Mouse (Mus musculus) thymus, adult 2 months (tissue): ENCODE results near the gene Mdk. TPM values are rescaled to one million over a fixed set of nuclear protein-coding genes. Genes with fewer than 3 reads are reported as not detected.

Experiments
- DNase-seq: peaks from one replicate; pipeline ENCODE4 v3.0.0; 2021
- H3K27ac ChIP-seq: fragments of 200-500 bp; 2 replicates; pipeline ENCODE4 v1.5.1; 2012; ENCODE audit warnings: low read length, control low read depth; ENCODE audit not compliant: control insufficient read depth, insufficient read depth
- H3K27me3 ChIP-seq: fragments of 200-500 bp; 2 replicates; pipeline ENCODE4 v1.6.1; 2012; ENCODE audit warnings: mild to moderate bottlenecking, low read length, moderate library complexity, mixed read lengths; ENCODE audit not compliant: control insufficient read depth, insufficient read depth
- H3K36me3 ChIP-seq: fragments of 200-500 bp; 2 replicates; pipeline ENCODE4 v1.6.1; 2012; ENCODE audit warnings: mild to moderate bottlenecking, low read length, moderate library complexity; ENCODE audit not compliant: control insufficient read depth, insufficient read depth
- H3K4me1 ChIP-seq: fragments of 200-500 bp; replicated peaks from 2 replicates; pipeline ENCODE4 v1.6.1; 2012; ENCODE audit warnings: low read length; ENCODE audit not compliant: control insufficient read depth, insufficient read depth
- H3K4me3 ChIP-seq: fragments of 200-500 bp; 2 replicates; pipeline ENCODE4 v1.5.1; 2012; ENCODE audit warnings: mild to moderate bottlenecking, low read length, control low read depth, moderate library complexity; ENCODE audit not compliant: control insufficient read depth, insufficient read depth
- CTCF ChIP-seq: fragments of 200-500 bp; IDR thresholded peaks from 2 replicates; pipeline ENCODE4 v1.5.1; 2012; ENCODE audit warnings: mild to moderate bottlenecking, control low read depth, low read length, moderate library complexity, borderline replicate concordance; ENCODE audit not compliant: control insufficient read depth, poor library complexity, insufficient read depth; ENCODE audit errors: extremely low read depth
- POLR2A ChIP-seq: fragments of 200-500 bp; IDR thresholded peaks from 2 replicates; pipeline ENCODE4 v1.6.1; 2012; ENCODE audit warnings: mild to moderate bottlenecking, low read length, control low read depth, moderate library complexity; ENCODE audit not compliant: control insufficient read depth, poor library complexity, insufficient read depth; ENCODE audit errors: extremely low read depth
- WGBS: fragments of 180-500 bp; shearing (Covaris S2); methylation state at CpG from one replicate; pipeline ENCODE4 v1.1.7; 2018; 5-methylcytosine and 5-hydroxymethylcytosine counted together
- polyA plus RNA-seq: library from polyadenylated mRNA; depleted of rRNA; stranded (reverse); fragments of >200 nt; gene quantifications from 2 replicates; pipeline ENCODE4 v1.2.3, GENCODE M21; 2012

Gene Mdk
- polyA plus RNA-seq, 1 experiment = 17.7 TPM

DNA sequence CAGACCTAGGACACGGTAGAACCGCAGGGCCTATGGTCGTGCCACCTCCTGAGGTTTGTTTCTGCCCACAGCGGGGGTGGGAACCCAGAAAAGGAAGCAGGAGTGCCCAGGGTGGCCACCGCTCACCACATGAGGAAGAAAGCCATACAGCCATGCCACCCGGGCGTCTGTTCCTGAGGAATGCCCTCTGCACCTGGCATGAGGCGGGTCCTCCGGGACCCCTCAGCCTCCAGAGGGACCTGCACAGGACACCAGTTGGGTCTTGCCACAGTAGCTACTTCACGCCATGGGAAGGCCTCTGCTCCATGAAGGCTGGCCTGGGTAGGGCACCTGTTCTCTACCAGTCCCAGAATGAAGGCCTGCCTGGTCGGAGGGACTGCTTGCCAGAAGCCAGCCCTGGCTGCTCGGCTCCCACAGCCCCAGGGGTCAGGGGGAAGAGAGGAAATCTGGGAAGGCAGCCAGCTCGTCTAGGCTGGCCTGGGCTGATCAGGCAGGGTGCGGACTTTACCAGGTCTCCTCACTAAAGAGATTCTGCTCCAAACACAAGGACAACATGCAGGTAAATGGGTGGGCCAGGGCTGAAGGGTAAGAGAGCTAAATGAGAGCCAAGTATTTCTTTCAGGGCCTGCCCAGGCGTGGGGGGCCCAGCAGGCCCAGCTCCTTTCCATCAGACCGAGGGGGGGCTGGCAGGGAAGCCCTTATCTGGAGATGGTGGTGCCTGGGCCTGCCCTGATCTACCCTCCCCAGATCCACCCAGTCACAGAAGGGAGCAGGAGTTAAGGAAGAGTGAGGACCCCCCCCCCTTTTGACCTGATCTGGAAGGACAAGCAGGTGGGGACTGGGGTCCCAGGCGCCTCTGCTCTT is 17.5 kb upstream of the Mdk start:
- H3K36me3 ChIP-seq = peaks cover 4% of the 10 kb centered on the region; the same call in 1 of the 2 replicates
- DNase-seq = peak; percentile 58
- H3K4me1 ChIP-seq = peaks cover 61% of the 10 kb centered on the region
- no peaks in the 10 kb centered on the region for H3K27me3 ChIP-seq
- H3K4me3 ChIP-seq = peak overlapping the region; percentile 55
- TF ChIP-seq CTCF = no peak; the same call in 1 of the 2 replicates
- no peak for TF ChIP-seq POLR2A
- H3K27ac ChIP-seq = peak overlapping the region; percentile 75
- 6% methylated on average over 17 of the region's 17 CpGs for WGBS

DNA sequence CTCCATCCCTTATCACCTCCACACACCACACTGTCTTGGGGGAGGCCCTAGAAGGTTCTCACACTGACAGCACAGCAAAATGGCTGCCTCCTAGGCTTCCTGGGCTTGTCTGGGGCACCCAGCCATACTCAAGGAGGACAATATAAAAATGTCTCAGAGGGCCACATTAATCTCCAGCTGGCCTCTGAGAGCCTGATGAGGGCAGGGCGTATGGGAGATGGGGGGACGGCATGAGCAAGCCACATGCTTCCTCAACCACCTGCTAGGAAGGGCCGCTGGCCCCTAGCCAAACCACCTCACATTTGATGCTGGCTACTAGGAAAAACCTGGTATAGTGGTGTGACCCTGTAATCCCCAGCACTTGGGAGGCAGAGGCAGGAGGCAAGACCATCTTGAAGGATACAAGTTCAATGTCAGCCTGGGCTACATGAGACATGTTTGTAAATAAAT is 16.7 kb upstream of the Mdk start:
- TF ChIP-seq CTCF (no peak), POLR2A (no peak)
- H3K27ac ChIP-seq = peak overlapping the region; percentile 75
- peaks cover 5% of the 10 kb centered on the region for H3K36me3 ChIP-seq
- 5% methylated on average over 3 of the region's 3 CpGs for WGBS
- peaks cover 62% of the 10 kb centered on the region for H3K4me1 ChIP-seq
- DNase-seq = no peak
- H3K27me3 ChIP-seq = no peaks in the 10 kb centered on the region
- peak overlapping the region; percentile 55 for H3K4me3 ChIP-seq

DNA sequence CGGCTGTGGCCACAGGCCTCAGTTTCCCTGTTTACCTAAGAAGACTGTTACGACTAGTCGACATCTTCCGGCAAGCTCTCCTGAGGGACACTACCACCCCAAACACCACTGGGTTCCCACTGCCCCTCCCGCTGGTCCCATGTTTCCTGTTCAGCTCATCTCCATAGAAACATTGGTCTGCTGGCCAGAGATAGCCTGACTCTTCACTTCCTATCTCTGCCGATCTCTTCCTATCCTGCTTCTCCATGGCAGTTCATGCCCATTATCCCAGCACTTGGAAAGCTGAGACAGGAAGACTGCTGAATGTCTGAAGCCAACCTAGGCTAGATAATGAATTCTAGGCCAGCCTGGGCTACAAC is 16.0 kb upstream of the Mdk start:
- H3K4me1 ChIP-seq = peaks cover 59% of the 10 kb centered on the region
- TF ChIP-seq POLR2A (no peak), CTCF (no peak)
- H3K36me3 ChIP-seq = peaks cover 12% of the 10 kb centered on the region
- peak; percentile 33 for DNase-seq
- H3K27ac ChIP-seq = peak overlapping the region; percentile 21; the same call in 1 of the 2 replicates
- H3K27me3 ChIP-seq = no peaks in the 10 kb centered on the region
- 11% methylated on average over 6 of the region's 6 CpGs for WGBS
- H3K4me3 ChIP-seq = peak overlapping the region; percentile 50

DNA sequence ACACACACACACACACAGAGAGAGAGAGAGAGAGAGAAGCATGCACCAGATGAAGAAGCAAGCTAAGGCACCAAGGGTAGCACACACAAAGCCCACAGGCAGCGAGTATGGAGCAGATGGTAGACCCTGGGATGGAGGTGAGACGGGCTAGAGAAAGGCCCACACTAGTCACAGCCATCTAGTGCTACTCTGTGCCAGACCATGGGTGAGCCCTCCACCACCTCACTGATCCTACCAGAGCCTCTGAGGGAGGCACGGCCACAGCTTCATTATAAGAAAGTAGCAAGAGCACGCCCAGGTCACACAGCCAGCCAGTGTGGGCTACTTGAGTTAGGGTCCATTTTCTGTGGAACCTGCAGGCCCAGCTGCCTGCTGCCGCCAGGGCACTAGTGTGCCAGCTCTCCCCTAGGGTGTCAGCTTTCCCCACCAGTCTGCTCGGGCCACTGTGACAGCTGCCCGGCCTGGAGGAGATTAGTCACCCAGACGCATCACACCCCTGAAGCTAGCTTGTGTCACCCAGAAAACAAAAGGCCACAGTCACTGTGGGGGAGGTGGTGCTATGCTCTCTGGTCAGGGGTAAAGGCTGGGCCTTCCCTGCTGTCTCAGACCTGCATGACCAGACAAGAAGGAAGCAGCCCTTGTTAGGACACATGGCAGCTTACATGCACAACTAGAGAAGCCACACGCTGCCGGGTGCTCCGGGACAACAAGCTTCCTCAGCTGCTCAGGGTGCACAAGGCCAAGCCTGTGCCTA is 15.5 kb upstream of the Mdk start:
- no peak for TF ChIP-seq CTCF
- TF ChIP-seq POLR2A = no peak
- no peaks in the 10 kb centered on the region for H3K27me3 ChIP-seq
- no peak for DNase-seq
- WGBS = 42% methylated on average over 11 of the region's 11 CpGs
- H3K27ac ChIP-seq = peak overlapping the region; percentile 21; the same call in 1 of the 2 replicates
- peak overlapping the region; percentile 50 for H3K4me3 ChIP-seq
- H3K4me1 ChIP-seq = peaks cover 59% of the 10 kb centered on the region
- H3K36me3 ChIP-seq = peaks cover 17% of the 10 kb centered on the region

DNA sequence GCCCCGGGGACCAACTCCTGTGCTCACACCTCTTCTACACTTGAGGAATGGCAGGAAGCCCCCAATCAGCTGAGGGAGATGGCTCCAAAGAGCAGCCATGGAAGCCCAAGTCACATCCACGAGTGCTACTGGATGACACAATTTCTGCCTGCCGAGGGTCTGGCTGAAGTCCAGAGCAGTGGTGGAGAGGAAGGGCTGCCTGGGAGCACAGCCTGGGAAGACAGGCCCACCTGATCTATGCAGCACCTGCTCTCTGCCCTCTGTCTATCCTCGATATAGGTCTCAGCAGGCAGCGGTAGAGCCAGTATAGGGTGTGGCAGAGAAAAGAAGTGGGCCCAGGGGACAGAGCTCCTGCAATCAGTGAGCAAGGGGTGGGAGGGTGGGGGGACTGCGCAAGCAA is 14.7 kb upstream of the Mdk start:
- peaks cover 59% of the 10 kb centered on the region for H3K4me1 ChIP-seq

DNA sequence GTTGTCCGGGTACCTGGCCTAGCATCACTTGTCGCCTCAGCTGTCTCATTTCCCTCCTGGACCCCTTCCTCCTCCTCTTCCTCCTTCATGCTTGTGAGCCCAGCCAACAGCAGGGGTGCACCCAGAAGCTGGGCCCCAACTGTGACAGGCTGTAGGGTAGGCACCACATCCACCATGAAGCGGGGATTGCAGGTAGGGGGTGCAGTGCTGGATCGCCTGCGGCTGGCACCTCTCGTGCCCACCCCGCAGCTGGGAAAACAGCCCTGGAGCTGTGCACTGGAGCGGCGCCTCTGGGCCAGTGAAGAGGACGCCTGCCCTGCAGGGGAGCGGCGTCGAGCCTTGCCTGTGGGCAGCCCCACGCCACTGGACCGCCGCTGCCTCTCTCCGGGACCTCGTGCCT is 13.4 kb upstream of the Mdk start, which contains the start of gene Gm9821:
Gene Gm9821 (plus strand): TSS at position 221 of the 400 bp plus-strand sequence.
- H3K36me3 ChIP-seq = peaks cover 30% of the 10 kb centered on the region
- no peak for DNase-seq
- 98% methylated on average over 18 of the region's 18 CpGs for WGBS
- TF ChIP-seq POLR2A (no peak), CTCF (no peak)
- peak within 1 kb of the TSS; percentile 51 for H3K27ac ChIP-seq
- H3K4me3 ChIP-seq = peak within 1 kb of the TSS; percentile 5; the same call in 1 of the 2 replicates
- peaks cover 52% of the 10 kb centered on the region for H3K4me1 ChIP-seq
- H3K27me3 ChIP-seq = no peaks in the 10 kb centered on the region

More for the DNA sequence above, 14.7 kb upstream of the Mdk start:
- WGBS = 54% methylated on average over 6 of the region's 6 CpGs
- no peak overlapping the region for H3K27ac ChIP-seq
- H3K27me3 ChIP-seq = no peaks in the 10 kb centered on the region
- TF ChIP-seq POLR2A (no peak), CTCF (no peak)
- H3K4me3 ChIP-seq = no peak overlapping the region
- peaks cover 23% of the 10 kb centered on the region for H3K36me3 ChIP-seq
- no peak for DNase-seq
